Mouse (Mus musculus) right cerebral cortex, postnatal 14 days (tissue): ENCODE results near the gene Tiam2.

ENCODE experiments used
- DNase-seq: peaks from one replicate; pipeline ENCODE4 v3.0.0; 2022

Tiam2 gene

DNA sequence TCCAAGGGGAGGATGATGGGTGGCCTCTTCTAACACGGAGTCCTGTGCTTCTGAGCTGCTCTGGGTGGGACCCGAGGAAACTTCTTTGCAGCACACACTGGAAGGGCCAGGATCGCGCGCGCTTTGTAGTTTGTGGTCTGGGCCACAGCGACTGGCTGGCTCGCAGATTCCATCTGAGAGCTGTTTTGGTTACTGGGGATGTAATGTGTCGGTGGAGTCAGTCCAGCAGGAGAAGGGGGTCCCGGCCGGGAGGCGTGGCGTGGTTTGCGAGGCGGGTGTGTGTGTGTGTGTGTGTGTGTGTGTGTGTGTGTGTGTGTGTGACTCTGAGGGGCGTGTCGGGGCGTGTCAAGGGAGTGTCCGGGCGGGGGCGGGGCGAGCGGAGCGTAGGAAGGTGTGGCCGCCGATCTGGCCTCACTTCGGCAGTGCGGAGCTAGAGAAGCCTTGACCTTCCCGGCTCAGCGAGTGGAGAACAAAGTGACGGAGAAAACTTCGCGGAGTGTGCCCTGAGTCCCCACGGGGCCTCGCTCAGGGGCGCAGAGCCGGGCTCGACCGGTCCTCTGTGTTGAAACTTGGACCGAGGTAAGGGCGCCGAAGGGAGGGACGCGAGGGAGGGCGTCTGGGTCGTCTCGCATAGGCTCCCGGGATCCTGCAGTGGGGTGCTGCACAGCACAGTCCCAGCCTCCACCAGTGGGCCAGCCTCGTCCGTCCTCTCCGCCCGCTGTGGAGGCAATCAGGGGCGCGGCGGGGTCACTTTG, at the start of gene Tiam2:
TSS of gene Tiam2 (plus strand) at position 426 of the 755 bp plus-strand sequence.
- no peak for DNase-seq

DNA sequence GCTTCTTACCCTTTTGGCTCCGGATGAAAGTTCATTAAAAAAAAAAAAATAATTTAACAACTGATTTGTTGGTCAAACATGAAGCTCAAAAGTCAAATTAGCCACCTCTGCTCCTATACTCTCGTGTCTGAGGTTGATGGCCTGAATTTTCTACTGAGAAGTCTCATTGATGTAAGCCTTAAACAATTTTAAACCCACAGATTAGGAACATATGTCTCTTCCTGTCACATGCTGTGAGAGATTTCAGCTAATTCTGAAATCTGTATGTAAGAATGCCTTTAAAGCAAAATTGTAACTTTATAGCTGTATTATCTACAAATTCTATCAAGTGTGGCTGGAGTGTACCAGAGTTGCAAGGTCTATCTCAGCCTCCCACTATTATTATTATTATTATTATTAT, 46.1 kb upstream of the Tiam2 start:
- DNase-seq: no peak

DNA sequence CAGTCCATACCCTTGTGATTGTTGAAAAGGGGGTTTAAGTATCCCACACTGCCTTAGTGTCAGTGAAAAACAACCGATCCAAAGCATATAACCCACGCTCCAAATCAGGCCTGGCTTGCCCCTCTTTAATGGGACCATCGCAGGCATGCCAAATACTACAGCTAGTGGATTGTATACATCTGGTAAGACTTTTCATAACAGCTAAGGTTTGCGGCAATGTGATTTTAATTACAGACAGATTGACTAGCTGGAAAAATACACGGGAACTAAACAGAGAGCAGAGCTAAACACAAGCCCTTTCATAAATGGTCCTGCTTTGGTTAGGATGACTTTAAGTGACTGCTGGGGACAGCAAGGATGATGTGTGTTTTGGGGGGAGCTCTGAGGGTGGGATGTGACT, 44.4 kb upstream of the Tiam2 start:
- no peak for DNase-seq

DNA sequence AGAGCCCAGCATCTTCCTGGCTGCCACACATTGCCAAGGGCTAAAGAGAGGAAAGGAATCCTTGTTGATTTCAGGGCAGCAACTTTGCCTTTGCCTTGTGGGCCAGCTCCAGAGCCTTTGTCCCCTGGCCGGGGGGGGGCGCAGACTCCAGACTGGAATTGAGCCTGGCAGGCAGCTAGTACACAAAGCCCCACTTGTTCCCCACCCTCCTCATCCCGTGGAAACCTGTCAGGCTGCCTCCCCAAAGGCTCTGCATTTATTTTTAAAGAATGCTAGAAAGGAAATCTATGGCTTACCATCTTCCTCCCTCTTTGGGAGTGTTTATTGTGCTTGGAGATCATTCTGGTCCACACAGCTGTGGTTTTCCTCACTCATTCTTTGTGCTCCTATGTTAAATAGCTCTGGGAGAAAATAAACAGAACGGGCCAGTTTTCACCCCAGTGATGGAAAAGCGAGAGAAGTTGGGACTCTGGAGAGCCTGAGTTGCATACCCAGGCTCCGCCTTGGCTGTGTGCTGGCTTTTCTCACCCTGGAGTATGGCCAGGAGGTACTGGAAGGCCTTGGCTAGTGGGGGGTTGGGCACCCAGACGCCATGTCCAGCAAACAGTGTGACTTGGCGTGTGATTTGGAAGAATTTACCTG, 41.2 kb upstream of the Tiam2 start:
- no peak for DNase-seq

DNA sequence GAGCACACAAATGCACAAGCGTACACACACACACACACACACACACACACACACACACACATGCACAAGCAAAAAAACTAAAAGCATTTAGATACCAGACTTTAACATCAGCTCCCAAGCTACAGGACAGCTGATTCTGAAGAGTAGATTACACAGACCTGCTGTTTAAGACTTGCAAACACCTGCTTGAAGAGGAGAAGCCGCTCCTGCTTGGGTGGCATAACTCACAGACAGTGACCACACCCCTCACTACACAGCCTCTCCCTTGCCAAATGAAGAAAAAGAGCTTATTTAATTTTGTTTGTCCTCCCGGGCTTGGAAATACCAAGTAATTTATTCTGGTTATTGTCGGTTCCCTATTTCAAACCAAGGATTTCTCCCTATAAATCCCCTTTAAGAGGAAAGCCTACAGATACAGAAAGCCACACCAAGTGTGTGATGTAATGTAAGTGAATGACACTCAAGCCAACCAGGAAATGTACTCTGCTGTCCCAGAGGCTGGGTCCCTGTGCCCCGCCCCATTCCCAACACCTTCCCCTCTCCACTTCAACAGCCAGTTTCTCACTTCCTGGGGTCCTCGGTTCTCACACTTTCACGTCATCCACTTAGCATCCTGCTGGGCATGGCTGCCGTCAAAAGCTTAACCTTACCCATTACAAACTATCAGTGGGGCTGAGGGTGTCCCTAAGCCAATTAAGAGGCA, 40.1 kb upstream of the Tiam2 start:
- no peak for DNase-seq

DNA sequence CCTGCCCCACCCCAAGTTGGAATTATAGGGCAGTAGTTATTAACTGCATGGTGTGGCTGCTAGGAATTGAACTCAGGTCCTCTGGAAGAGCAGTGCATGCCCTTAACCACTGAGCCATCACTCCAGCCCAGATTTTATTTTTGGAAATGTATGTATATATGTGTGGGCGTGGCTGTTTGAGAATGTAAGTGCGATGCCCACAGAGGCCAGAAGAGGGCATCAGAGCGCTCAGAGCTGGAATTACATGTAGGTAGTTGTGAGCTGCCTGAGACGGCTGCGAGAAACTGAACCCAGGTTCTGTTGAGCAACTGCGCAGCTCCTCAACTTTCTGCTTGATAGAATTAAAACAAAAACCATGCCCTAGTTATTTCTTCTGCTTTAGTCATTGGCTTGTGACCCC, 38.0 kb upstream of the Tiam2 start:
- peak; percentile 70 for DNase-seq

DNA sequence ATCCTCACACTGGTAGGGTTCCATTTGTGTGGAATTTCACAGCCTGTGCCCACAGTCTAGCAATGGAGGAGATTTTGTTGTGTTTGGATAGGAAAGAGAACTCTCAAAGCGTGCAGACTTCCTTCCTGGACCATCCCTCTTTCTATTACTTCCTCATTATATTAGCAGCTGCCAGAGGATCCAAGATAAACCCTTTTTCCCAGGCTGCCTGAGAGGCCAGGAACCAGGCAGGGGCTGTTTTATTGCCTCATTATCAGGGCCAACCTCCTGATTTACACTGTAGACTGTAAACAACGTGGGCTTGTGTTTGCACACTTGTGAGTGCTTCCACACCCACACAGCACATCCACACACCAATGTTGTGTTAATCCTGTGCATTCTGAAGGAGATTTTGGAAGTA, 31.3 kb upstream of the Tiam2 start:
- DNase-seq: no peak

DNA sequence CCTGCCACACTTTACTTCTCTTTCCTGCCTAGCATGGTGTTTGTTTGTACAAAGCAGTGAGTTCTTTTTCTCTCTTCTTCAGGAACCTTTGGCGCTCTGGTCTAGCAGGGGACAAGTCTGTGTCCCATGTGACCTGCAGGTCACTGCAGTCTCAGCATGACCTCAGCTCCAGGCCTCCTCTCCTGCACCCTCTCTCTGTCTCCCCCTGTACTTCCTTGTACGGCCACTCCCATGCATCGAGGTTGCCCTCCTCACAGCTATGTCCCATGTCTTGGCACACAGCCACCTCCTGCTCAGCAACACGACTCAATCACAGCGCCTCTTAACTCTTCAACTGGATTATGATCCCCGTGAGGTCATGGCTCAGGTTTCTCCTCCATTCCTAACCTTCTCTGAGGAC, 26.9 kb upstream of the Tiam2 start:
- no peak for DNase-seq

DNA sequence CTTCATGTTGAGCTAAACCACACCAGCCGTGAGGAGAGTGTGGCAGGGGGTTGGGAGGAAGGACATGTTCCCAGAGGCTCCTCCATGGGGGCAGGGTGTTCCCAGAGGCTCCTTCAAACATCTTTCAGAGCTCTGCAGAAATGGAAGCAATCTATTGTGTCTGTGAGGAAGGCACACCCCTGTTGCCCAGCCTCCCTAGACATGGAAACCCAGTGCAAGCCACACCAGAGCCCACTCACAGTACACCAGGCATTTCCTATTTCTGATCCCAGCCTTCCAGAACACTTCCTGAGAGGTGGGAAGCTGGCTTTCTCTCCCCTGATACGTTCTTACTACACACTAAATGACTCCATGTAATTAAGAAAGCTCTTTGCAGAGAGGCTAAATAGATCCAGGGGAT, 20.4 kb upstream of the Tiam2 start:
- no peak for DNase-seq

DNA sequence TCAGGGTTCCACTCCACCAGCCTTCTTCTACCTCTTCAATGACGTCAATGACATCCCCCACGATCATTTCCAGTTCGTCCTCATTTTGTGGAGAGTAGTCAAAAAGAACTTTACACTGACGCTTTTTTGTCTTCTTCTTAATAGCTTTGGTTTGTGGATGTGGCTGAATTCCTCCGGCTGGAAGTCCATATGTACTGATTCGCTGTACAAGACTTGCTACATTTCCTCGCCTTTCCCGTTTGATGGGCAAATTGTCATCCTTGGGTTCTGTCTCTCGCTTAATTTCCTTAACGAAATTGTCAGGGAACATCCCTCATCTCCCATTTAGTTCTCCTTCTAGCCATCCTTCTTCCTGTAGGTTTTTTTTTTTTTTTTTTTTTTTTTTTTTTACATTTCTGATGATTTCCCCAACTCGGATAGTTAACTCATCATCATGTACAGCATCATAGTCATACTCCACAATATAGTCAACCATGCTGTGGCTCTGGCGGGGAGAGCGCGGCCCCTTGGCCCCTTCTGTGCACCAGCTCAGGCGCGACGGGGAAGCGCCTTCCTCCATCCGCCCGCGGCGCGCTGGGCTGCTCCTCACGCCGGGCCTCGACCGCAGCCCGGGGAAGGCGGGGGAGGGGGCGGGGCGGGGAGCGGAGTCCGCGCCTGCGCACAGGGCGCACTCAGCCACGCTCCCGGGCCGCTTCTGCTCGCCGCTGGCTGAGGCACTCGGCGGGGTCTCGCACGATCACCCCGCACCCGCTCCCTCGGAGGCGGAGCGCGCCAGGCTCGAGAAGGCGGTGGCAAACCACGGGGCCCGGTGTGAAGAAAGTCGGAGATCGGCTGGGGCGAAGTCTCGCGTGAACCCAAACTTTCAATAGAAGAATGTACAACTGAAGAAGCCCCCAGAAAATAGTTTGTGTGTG, 12.4 kb upstream of the Tiam2 start:
- DNase-seq: peak; percentile 68

DNA sequence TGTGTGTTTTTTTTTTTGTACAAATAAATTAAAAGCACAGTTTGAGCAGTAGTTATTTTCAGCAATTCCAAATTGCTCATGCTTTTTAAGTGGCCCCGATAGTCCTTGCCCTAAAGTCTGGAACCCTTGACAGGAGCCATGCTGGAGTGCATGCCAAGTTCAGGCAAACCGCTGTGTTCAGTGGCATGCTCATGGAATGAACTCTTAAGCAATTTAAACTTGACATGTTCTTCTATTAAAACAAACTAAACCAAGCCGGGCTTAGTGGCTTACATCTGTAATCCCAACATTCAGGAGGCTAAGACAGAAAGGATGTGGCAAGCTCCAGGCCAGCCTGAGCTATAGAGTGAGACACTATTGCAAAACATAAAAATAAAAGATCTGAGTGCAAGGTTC, 11.8 kb upstream of the Tiam2 start:
- no peak for DNase-seq

DNA sequence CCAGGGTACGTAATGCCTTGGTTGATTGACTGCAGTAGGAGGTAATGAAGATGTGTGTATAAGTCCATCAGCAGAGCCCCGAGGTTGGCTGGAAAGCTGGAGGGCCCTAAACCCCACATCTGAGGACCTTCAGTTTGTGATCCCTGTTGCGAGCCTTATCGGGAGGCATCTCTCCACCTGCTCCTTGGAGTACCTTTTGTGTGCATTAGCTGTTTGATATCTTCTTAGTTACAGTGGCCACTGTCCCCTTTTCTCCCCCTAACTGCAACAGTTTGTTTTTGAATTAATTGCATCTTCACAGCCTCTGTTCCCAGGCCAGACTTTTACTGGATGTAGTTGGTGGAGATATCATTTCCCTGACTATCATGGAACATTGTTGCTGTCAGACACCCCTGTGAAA, 10.8 kb upstream of the Tiam2 start:
- DNase-seq: no peak

DNA sequence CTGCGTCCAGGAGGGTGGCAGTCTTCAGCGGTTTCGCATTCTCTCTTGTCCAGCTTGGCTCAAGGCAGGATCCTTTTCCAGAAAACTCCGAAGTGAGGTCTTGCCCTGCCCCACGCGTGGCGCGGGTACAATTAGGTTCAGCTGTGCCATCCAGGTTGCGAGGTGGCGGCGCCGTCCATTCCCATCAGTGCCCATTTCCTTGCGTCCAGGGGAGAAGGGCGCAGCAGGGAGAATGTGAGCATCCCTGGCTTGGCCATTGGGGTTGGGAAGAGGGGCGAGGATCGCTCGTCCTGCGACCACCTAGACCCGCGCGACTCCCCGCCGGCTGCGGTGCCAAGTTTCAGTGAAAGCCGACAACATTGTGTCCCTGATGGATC, 518 bp downstream of the Tiam2 start:
- DNase-seq: no peak

DNA sequence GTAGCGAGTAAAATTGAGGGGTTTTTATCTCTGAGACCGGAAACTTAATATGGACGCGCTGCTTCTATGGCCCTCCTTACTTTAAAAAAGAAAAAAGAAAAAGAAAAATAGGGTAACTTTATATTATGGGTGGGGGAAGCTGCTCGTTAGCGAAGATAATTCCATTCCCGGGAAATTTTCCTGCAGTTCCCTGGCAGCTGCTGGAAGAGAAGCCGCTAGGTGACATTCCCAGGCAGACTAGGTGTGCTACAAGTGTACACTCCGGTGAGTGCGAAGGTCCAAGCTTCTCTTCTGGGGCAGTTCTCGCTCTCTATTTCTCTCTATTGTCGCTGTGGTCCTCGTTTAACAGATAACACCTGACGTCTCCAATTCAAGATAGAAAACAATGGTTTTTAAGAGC, 962 bp downstream of the Tiam2 start:
- no peak for DNase-seq

DNA sequence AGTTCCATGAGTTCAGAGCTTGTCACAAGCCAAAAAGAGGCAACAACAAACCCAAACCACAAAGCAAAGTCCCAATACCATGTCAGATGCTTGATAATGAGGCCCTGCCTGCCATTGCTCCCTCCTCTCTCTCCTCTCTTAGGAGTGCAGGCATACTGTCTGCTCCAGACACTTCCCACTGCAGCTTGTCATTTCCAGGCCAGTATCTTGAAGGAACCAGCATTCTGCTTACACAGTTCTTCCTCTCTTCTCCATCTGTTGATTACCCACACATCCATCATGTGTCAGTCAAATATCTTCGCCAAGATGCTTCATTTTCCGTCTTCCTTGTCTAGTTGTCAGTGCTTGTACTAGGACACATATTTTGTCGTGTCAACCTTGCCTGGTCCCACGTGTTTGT, 2.4 kb downstream of the Tiam2 start:
- DNase-seq: no peak

DNA sequence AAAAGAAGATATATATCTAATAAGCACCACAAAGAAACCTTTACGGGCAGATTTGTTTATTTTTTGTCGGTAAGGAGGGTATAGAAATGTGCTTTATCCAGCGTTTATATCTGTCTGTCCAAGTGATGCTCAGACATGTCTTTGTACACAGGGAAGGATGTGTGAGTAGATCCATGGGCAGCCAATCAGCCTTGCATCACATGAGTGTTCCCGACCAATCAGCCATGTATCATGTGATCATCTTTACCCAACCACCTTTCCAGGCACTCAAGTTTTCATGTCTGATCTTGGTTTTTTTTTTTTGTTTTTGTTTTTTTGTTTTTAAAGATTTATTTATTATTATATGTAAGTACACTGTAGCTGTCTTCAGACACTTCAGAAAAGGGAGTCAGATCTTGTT, 3.1 kb downstream of the Tiam2 start:
- DNase-seq: no peak

DNA sequence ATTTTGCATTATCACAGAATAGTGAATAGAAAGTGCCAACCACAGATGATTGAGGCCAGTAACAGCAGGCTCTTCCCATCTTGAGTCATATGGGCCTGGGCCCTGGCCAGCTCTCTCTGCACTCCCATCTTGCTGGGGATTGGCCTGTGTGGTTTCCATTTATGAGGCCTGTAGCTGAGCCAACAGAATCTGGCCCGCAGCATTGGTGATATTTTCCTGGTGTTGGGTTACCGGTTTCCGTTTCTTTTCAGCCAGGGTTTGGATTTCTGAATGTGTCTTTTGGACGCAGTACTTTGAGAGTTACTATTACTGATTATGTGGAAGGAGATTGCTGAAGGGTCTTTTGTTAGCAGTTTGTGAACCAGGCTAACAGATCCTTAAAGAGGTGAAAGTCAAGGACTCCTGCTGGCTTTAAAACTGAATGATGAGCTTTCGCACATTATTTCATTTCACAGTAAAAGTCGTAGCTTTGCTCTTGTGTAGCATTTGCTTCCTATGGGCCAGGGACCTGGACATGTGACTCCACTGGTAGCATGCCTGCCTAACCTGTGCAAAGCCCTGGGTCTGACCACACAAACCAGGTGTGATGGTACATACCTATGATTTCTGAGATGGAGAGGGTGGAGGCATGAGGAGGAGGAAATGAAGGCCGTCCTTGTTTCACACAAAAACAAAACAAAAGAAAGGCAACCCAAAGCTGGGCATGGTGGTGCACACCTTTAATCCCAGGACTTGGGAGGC, 5.5 kb downstream of the Tiam2 start:
- peak; percentile 43 for DNase-seq

DNA sequence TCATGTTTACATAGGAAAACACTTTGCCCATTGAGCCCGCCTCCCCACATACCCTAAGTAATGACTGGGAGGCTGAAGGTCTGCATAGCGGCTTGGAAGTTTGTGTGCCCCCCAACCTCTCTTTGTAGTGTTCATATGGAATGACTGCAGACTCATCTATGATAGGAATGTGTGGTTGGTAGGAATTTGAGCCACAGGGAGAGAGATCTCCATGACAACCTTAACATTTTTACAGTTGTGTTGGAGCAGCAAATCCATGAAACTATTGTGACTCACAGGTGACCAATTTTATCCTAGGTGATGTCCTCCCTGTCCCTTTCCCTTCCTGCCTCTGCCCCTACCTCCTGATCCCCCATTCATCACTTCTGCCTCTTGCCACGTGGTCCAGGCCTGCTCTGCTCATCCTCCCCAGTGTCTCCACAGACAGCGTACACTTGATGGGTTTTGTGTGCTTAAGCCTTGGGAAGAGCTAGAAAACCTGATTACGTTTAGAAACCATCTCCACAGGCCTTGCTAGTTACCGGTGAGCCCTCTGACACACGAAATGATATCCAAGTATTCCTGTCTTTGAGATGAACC, 9.9 kb downstream of the Tiam2 start:
- no peak for DNase-seq

DNA sequence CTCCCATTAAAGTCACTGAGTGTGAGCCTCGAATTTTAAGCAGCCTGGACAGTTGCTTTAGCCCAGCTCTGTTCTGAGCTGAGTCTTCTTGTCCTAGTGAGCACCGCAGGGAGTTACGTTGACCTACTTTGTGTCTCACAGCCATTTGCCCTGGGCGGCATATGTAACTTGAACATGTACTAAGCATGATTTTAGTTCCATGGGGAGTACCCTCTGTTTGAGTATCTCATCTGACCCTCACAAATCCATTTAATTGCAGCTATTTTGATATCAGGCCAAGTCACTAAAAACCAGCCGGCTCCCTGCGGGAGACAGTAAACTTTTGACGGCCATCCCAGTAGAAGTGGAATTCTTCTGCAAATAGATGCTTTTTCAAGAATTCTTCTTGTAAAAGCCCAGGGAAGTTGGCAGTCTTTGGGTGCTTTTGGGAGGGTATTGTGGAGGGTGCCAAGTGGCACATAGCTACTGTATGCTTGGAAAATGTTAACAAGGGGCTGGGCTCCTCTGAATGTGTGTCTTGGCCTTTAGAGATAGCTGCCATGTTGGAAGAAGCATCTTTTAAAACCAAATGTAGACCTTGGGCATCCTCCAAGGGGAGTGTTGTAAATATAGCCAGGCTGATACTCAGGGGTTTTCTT, 10.6 kb downstream of the Tiam2 start:
- no peak for DNase-seq

DNA sequence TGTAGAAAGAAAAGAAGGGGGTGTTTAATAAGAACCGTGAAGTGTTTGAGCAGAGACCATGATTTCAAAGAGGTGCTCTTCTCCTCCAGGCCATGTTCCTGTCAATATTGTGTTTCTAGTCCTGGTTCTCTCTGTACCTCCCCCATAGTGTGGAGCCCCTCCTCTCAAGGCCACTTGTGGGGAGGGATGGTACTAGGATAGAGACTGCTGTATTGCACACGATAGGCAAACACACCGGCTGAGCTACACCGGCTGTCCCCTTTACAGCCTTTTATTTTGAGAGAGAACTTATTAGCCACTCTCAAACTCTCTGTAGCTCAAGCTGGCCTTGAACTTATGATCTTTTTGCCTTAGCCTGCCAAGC, 11.1 kb downstream of the Tiam2 start:
- no peak for DNase-seq

DNA sequence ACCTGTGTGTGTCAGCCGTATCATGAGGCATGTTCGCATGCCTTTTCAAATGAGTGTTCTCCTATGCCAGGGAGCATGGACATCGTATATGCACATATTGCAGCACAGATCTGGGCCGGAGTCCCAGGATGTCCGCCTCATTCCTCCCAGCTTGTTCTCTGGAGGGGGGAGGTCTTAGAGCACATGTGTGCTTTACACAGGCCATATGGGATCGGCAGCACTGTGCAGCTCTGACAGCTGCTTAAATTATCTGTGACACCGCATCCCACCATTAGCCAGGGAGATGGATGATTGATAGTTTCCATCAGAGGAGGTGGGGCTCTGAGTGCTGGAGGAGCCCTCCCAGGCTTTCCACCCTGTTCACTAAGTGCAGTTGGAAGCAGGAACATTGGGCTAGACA, 12.4 kb downstream of the Tiam2 start:
- DNase-seq: no peak

DNA sequence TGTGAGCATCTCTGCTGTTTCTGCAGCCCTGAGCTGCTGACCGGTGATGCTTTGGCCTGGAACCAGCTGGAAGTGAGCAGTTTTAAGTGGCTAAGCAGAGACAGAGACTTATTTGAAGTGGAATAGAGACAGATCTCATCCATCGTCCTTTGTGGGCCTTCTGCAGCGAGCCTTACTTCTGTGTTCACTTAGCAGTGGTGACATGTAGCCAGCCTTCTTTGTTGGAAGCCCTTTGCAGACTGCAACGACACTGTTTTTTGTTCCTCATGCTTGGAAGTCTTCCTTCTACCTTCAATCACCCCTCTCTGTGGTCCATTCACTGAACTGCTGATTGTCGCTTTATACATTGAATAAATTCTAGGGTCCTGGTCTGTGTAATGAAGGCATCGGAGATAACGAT, 18.5 kb downstream of the Tiam2 start:
- no peak for DNase-seq
